Mouse (Mus musculus): ENCODE results near the gene Pard3. TPM values are rescaled to one million over a fixed set of nuclear protein-coding genes. Genes with fewer than 3 reads are reported as not detected.
A peak's percentile ranks its signal among the peaks of the same experiment; 100 is the strongest.

The Pard3 gene
- polyA plus RNA-seq, 1 experiment from 2014 or later: 5.4 TPM

DNA sequence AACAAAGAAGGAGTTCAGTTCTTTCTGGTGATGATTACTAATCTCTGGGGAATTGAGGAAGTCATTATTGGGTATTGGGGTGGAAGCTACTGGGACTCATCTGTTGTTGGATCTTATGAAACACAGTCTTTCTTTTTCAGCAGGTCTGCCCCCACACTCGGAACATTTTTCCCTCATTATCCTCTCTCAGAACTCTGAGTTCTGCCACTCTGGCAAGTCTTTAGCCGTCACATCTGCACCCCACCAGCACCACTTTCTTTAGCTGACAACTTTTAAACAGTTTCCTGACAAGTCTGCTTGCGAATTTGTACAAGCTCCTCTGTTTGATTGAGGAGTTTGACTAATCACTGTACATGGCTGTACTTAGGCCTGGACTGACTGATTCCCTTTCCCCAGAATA is 118.4 kb downstream of the Pard3 start:
- ATAC-seq (ENCODE audit: low read depth): no peak
- DNase-seq: no peak
- H3K27me3 ChIP-seq: no peaks in the 10 kb centered on the region
- H3K9ac ChIP-seq: no peak overlapping the region
- peaks cover 21% of the 10 kb centered on the region for H3K4me1 ChIP-seq (replicated peaks)
- no peak overlapping the region for H3K27ac ChIP-seq
- H3K9me3 ChIP-seq (replicated peaks): no peaks in the 10 kb centered on the region
- 52% methylated on average over 3 of the region's 3 CpGs for WGBS (ENCODE audit: insufficient replicate concordance)
- no peak overlapping the region for H3K4me3 ChIP-seq (replicated peaks)
- no peaks in the 10 kb centered on the region for H3K36me3 ChIP-seq
- H3K4me2 ChIP-seq: no peak overlapping the region

DNA sequence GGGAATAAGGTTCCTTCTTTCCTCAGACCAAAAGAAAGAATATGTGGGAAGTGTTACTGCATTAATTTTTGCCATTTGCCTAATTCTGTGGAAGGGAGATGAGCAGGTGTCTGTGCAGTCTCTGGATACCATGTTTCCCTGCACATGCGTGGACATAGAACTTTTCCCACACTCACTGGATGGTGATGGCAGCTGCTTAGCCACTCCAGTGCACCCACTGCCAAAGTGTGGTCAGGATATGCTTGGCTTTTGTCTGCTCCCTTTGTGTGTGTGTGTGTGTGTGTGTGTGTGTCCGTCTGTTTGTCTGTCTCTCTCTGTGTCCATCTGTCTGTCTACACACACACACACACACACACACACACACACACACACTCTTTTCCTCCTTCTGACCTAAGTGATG is 119.8 kb downstream of the Pard3 start:
- DNase-seq (no peak), ATAC-seq (ENCODE audit: low read depth) (peak; percentile 11; the same call in 1 of the 2 replicates)
- Histone ChIP-seq H3K36me3 (no peaks in the 10 kb centered on the region), H3K9ac (no peak overlapping the region), H3K4me1 (replicated peaks) (peaks cover 21% of the 10 kb centered on the region), H3K4me3 (replicated peaks) (no peak overlapping the region), H3K27me3 (no peaks in the 10 kb centered on the region), H3K27ac (peak overlapping the region; percentile 50; the same call in 1 of the 2 replicates), H3K4me2 (no peak overlapping the region), H3K9me3 (replicated peaks) (no peaks in the 10 kb centered on the region)
- WGBS (ENCODE audit: insufficient replicate concordance): 59% methylated on average over 2 of the region's 2 CpGs

- Histone ChIP-seq H3K4me1 (replicated peaks) (peaks cover 21% of the 10 kb centered on the region), H3K9ac (no peak overlapping the region), H3K36me3 (no peaks in the 10 kb centered on the region), H3K27me3 (no peaks in the 10 kb centered on the region), H3K27ac (no peak overlapping the region), H3K4me3 (replicated peaks) (no peak overlapping the region), H3K4me2 (no peak overlapping the region), H3K9me3 (replicated peaks) (no peaks in the 10 kb centered on the region)
- DNase-seq: no peak
- whole genome bisulfite sequencing (ENCODE audit: insufficient replicate concordance): 37% methylated on average over 4 of the region's 4 CpGs
- ATAC-seq (ENCODE audit: low read depth): peak; percentile 82
Measured at GRCm38 (mm10) chr8:127184025-127184424, 120.3 kb downstream of the Pard3 start.

DNA sequence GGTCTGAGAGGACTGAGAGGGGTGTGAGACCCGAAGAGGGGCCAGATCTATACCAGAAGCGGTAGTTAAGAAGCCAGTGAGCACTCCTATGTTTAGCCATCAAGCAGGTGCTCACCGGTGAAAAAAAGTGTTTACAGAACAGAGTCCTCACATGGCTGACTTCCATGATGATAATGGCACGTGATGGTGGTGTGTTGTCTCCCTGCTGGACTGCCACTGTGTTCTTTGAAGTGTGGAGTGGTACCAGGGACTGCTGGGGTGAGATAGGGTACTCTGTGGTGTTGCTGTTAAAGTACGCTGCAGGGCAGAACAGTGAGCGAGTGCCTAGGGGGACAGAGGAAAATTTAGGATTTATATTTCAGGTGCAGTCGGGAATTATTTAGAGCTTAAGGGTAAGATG is 122.2 kb downstream of the Pard3 start:
- no peaks in the 10 kb centered on the region for H3K36me3 ChIP-seq
- ATAC-seq (ENCODE audit: low read depth) (no peak), DNase-seq (no peak)
- no peak overlapping the region for H3K27ac ChIP-seq
- H3K9me3 ChIP-seq (replicated peaks): no peaks in the 10 kb centered on the region
- H3K4me1 ChIP-seq (replicated peaks): peaks cover 21% of the 10 kb centered on the region
- H3K9ac ChIP-seq: no peak overlapping the region
- no peaks in the 10 kb centered on the region for H3K27me3 ChIP-seq
- 59% methylated on average over 7 of the region's 7 CpGs for WGBS (ENCODE audit: insufficient replicate concordance)
- H3K4me3 ChIP-seq (replicated peaks): no peak overlapping the region
- no peak overlapping the region for H3K4me2 ChIP-seq

GRCm38 (mm10) chr8:127188671-127189070 is 125.0 kb downstream of the Pard3 start:
- H3K4me2 ChIP-seq: no peak overlapping the region
- H3K4me3 ChIP-seq (replicated peaks): no peak overlapping the region
- no peak overlapping the region for H3K9ac ChIP-seq
- H3K4me1 ChIP-seq (replicated peaks): peaks cover 8% of the 10 kb centered on the region; the same call in 1 of the 2 replicates
- no peaks in the 10 kb centered on the region for H3K9me3 ChIP-seq (replicated peaks)
- ATAC-seq (ENCODE audit: low read depth): no peak
- no peaks in the 10 kb centered on the region for H3K36me3 ChIP-seq
- no peaks in the 10 kb centered on the region for H3K27me3 ChIP-seq
- no peak overlapping the region for H3K27ac ChIP-seq
- no peak for DNase-seq

DNA sequence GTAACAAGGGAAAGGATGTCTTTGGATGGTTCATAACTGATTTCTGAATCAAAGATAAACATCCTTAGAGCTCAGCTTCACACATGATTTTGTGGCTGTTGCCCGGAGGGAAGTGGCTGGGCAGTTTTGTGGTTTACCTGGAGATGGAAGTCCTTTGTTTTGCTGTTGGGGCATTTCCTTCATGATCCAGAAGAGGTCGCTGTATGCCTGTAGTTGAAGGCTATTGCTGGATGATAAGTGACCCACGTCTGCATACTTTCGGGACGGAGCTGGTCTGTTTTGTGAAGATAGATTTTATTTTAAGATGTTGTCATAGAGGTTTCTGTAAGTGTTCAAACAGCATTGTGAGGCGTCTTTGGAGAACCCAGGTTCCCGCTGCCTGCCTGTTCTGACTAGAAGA is 126.7 kb downstream of the Pard3 start:
- ATAC-seq (ENCODE audit: low read depth) (no peak), DNase-seq (no peak)
- H3K27me3 ChIP-seq: no peaks in the 10 kb centered on the region
- no peak overlapping the region for H3K4me2 ChIP-seq
- H3K27ac ChIP-seq: no peak overlapping the region
- no peak overlapping the region for H3K4me3 ChIP-seq (replicated peaks)
- H3K36me3 ChIP-seq: no peaks in the 10 kb centered on the region
- peaks cover 9% of the 10 kb centered on the region; the same call in 1 of the 2 replicates for H3K4me1 ChIP-seq (replicated peaks)
- H3K9ac ChIP-seq: no peak overlapping the region
- 30% methylated on average over 7 of the region's 7 CpGs for WGBS (ENCODE audit: insufficient replicate concordance)
- no peaks in the 10 kb centered on the region for H3K9me3 ChIP-seq (replicated peaks)

- Histone ChIP-seq H3K4me3 (replicated peaks) (no peak overlapping the region), H3K4me2 (no peak overlapping the region), H3K4me1 (replicated peaks) (peaks cover 11% of the 10 kb centered on the region; the same call in 1 of the 2 replicates), H3K9ac (no peak overlapping the region), H3K9me3 (replicated peaks) (no peaks in the 10 kb centered on the region), H3K27ac (no peak overlapping the region), H3K27me3 (no peaks in the 10 kb centered on the region), H3K36me3 (no peaks in the 10 kb centered on the region)
- WGBS (ENCODE audit: insufficient replicate concordance): 30% methylated on average over 5 of the region's 5 CpGs
- DNase-seq (no peak), ATAC-seq (ENCODE audit: low read depth) (no peak)
Measured at GRCm38 (mm10) chr8:127191387-127191786, 127.7 kb downstream of the Pard3 start.

DNA sequence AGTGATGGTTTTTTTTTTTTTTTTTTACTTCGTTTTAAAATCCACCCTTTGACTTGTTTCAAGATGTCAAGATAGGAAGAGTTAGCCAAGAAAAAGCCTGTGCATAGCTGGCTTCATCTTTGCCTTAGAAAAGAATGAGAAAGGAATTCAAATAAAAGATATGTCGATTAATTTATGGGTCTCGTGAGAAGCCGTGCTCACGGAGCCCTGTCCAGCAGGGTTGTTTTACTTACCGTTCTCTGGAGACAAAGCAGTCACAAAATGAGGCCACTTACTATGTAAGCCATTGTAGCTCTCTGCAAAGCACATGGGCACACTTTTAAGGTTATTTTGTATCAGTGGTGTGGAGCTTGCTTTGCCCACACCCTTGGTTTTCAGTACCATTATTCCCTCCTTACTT is 128.1 kb downstream of the Pard3 start:
- no peak for DNase-seq
- Histone ChIP-seq H3K4me3 (replicated peaks) (no peak overlapping the region), H3K36me3 (no peaks in the 10 kb centered on the region), H3K4me1 (replicated peaks) (peaks cover 12% of the 10 kb centered on the region; the same call in 1 of the 2 replicates), H3K9me3 (replicated peaks) (no peaks in the 10 kb centered on the region), H3K9ac (no peak overlapping the region), H3K27me3 (no peaks in the 10 kb centered on the region), H3K4me2 (no peak overlapping the region), H3K27ac (no peak overlapping the region)
- WGBS (ENCODE audit: insufficient replicate concordance): 66% methylated on average over 6 of the region's 6 CpGs
- ATAC-seq (ENCODE audit: low read depth): no peak

GRCm38 (mm10) chr8:127192331-127192730 is 128.6 kb downstream of the Pard3 start:
- no peak overlapping the region for H3K27ac ChIP-seq
- no peak overlapping the region for H3K4me3 ChIP-seq (replicated peaks)

GRCm38 (mm10) chr8:127193375-127193774 is 129.7 kb downstream of the Pard3 start:
- Histone ChIP-seq H3K9ac (no peak overlapping the region), H3K27ac (no peak overlapping the region), H3K4me3 (replicated peaks) (no peak overlapping the region), H3K9me3 (replicated peaks) (no peaks in the 10 kb centered on the region), H3K4me1 (replicated peaks) (peaks cover 15% of the 10 kb centered on the region), H3K27me3 (no peaks in the 10 kb centered on the region), H3K36me3 (no peaks in the 10 kb centered on the region), H3K4me2 (no peak overlapping the region)
- no peak for DNase-seq
- 53% methylated on average over 6 of the region's 6 CpGs for WGBS (ENCODE audit: insufficient replicate concordance)
- no peak for ATAC-seq (ENCODE audit: low read depth)

More at GRCm38 (mm10) chr8:127192331-127192730, 128.6 kb downstream of the Pard3 start:
- Histone ChIP-seq H3K4me1 (replicated peaks) (peaks cover 15% of the 10 kb centered on the region; the same call in 1 of the 2 replicates), H3K27me3 (no peaks in the 10 kb centered on the region), H3K9me3 (replicated peaks) (no peaks in the 10 kb centered on the region), H3K9ac (no peak overlapping the region), H3K36me3 (no peaks in the 10 kb centered on the region), H3K4me2 (no peak overlapping the region)
- WGBS (ENCODE audit: insufficient replicate concordance): 68% methylated on average over 10 of the region's 10 CpGs
- ATAC-seq (ENCODE audit: low read depth) (no peak), DNase-seq (no peak)

- H3K4me2 ChIP-seq: no peak overlapping the region
- H3K9me3 ChIP-seq (replicated peaks): no peaks in the 10 kb centered on the region
- H3K9ac ChIP-seq: no peak overlapping the region
- DNase-seq: no peak
- no peak overlapping the region for H3K4me3 ChIP-seq (replicated peaks)
- no peaks in the 10 kb centered on the region for H3K27me3 ChIP-seq
- H3K36me3 ChIP-seq: no peaks in the 10 kb centered on the region
- no peak overlapping the region for H3K27ac ChIP-seq
- WGBS (ENCODE audit: insufficient replicate concordance): 73% methylated on average over 15 of the region's 15 CpGs
- ATAC-seq (ENCODE audit: low read depth): no peak
- H3K4me1 ChIP-seq (replicated peaks): peaks cover 15% of the 10 kb centered on the region
Measured at GRCm38 (mm10) chr8:127194786-127195407, 131.2 kb downstream of the Pard3 start.

GRCm38 (mm10) chr8:127196505-127197265 is 133.0 kb downstream of the Pard3 start:
- peaks cover 15% of the 10 kb centered on the region for H3K4me1 ChIP-seq (replicated peaks)
- H3K4me2 ChIP-seq: no peak overlapping the region
- no peaks in the 10 kb centered on the region for H3K27me3 ChIP-seq
- H3K4me3 ChIP-seq (replicated peaks): no peak overlapping the region
- 67% methylated on average over 13 of the region's 13 CpGs for WGBS (ENCODE audit: insufficient replicate concordance)
- H3K36me3 ChIP-seq: no peaks in the 10 kb centered on the region
- no peak overlapping the region for H3K9ac ChIP-seq
- peak; percentile 50; the same call in 1 of the 2 replicates for ATAC-seq (ENCODE audit: low read depth)
- H3K9me3 ChIP-seq (replicated peaks): no peaks in the 10 kb centered on the region
- no peak for DNase-seq
- no peak overlapping the region for H3K27ac ChIP-seq
